Mouse (Mus musculus): ENCODE data around the gene Tmem40.

DNA sequence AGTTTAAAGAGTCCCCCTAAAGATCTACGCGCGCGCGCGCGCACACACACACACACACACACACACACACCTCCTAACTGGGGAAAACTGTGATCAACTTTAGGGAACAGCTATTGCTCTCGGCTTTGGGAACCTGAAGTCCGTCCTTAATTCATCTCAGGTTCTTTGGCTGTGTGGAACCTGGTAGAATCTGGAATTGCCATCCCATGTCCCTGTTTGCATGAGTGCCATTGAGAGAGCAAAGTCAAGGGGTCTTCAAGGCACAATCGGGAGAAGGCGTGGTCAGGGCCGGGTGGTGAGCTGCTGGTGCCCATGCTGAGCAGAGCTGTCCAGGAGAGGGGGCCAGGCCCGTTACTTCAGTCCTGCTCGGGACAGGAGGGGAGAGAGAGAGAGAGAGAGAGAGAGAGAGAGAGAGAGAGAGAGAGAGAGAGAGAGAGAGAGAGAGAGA lies 11.8 kb upstream of the Tmem40 start:
- TF ChIP-seq POLR2A (IDR thresholded peaks at IDR 0.05; ENCODE audit: low read depth, low read length): no peak
- no peak for TF ChIP-seq CTCF (IDR thresholded peaks at IDR 0.05; ENCODE audit: borderline replicate concordance, insufficient read depth, low read length)
